Mouse (Mus musculus) stomach, postnatal 0 days (tissue): ENCODE data around the gene Gm49322.

Experiments
- CTCF ChIP-seq: IDR thresholded peaks from 2 replicates; pipeline ENCODE4 v1.5.1; 2016; ENCODE audit warnings: antibody characterized with exemption, low read depth, mild to moderate bottlenecking, moderate library complexity
- EP300 ChIP-seq: optimal IDR thresholded peaks from 2 replicates; pipeline ENCODE3; 2016; ENCODE audit warnings: antibody characterized with exemption

- no peak for TF ChIP-seq CTCF
- TF ChIP-seq EP300 = no peak
Observed at GRCm38 (mm10) chr10:80610116-80610785, 4.4 kb downstream of the Gm49322 start.
